Mouse (Mus musculus) telencephalon, adult 2 months (tissue): ENCODE measurements around the gene Ddx27.
"Not testable (repeated sequence)": the region's sequence is repeated elsewhere in the genome, so short reads cannot be mapped to it uniquely, and the experiment has no call there.

Source experiments
- DNase-seq: peaks from one replicate; pipeline ENCODE4 v3.0.0-alpha.2; 2011; ENCODE audit warnings: low read depth, low spot score

Gene Ddx27

GRCm38 (mm10) chr2:167014702-167015381, at the start of gene Ddx27:
Ddx27 (plus strand) TSS chr2:167015193.
- DNase-seq = peak; percentile 85

DNA sequence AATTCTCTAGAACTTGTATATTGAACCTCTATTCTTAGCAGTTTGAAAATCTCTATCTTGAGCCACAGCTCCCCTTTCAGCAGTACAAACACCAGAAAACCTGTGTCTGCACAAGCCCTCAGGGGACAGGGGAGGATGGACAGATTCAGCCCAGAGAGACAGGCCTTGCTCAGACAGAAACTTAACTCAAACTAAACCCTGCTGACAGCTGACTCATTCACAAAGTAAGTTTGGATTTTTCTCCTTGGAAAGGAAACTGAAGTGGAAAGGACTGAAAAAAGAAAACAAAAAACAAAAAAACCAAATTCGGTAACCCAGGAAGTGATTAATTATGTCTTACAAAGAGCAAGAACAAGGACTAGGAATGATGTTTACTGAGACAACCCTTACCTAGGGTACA, 41.8 kb upstream of the Ddx27 start:
- DNase-seq = no peak

DNA sequence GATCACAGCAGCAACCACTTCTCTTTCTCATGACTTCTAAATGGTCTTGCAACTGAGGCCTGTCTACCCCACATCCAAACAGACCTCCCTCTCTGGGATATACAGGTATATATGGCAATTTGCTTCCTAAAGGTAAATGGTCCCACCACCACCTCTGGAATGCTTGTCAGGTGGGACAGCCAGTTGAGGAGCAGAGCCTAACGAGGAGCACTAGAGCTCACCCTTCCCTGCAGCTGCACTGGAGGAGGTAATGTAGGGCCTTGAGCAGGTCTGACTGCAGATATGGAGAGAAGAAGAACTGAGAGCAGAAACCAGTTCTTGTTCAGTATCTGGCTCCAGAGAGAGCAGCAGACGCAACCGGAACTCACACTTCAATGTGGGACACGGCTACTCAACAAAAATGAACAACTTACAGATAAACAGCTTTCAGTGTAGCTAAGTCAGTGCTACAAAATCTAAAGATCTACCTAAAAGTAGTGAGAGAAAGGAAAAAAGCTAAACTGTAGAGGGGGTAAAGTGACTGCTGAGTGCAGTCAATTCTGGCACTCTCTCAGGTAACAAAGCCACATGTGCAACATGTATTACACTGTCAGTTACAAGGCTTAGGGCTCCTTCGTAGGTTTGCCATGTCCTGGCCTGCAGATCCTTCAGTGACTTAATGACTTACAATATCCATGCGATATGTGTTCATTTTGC, 40.7 kb upstream of the Ddx27 start:
- DNase-seq = no peak

GRCm38 (mm10) chr2:166976356-166976755, 38.6 kb upstream of the Ddx27 start:
- DNase-seq = no peak

DNA sequence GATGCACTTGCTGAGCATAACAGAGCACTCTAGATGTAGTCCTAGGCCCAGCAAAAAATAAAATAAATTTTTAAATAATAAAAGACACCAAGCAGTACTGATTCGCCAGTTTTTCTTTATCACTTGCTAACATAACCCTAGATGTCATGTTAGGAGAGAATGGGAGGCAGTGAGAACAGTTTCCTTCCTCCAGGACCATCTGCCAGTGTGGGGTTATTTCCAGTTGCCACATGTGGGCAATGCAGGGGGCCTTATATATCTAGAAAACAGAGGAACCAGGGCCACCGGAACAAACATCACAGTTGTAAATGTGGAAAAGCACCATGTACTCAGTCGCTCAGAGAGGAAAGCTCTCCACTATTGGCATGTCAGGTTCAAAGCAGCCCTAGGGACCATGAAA, 37.5 kb upstream of the Ddx27 start:
- no peak for DNase-seq

DNA sequence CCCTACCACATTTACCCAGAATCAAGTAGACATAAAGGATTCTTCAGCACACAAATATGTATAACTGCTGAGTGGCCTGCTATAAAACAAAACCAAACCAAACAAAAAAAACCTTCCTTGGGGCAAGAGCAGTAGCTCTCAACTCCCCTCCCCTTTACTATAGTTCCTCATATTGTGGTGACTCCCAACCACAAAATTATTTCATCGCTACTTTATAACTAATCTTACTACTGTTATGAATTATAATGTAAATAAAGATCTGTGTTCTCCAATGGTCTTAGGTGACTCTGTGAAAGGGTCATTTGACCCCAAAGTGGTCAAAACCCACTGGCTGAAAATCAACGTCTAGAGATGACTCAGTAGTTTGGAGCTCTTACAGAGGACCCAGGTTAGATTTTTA, 34.8 kb upstream of the Ddx27 start:
- DNase-seq = no peak

DNA sequence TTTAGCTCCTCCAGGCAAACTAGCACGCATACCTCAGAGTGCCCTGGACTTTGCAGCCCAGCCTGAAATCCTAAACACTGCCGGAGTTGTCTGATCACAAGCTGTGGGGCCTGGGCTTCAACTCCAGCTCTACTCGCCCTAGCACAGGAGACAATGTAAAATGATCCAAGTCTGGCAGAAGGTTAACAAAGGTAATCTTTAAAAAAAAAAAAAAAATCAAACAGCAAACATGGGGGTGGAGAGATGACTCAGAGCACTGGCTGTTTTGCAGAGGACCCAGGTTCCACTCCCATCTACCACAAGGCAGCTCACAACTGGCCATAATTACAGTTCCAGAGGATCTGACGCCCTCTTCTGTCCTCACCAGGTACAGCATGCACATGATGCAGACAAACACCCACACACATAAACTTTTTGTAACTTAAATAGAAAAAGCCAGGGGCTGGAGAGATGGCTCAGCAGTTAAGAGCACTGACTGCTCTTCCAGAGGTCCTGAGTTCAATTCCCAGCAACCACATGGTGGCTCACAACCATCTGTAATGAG, 31.6 kb upstream of the Ddx27 start:
- DNase-seq = no peak

DNA sequence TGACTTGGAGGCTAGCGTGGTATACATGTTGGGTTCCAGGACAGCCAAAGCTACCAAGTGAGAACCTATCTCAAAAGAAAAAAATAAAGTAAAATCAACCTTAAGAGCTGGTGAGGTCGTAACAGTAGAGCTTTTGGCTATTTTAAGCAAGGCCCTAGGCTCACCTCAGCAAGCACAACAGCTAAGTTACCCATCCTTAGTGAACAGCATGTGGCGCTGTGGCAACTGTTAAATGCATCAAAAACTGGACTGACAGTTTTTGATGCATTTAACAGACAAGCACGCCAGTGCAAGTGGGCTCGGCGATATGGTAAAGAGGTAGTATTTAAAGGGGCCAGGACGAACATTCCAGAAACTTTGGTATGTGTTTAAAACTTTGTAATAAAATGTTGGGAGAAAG, 24.1 kb upstream of the Ddx27 start:
- DNase-seq = no peak

GRCm38 (mm10) chr2:166991945-166992344, 23.0 kb upstream of the Ddx27 start:
- DNase-seq = no peak

- DNase-seq = no peak
Measured at GRCm38 (mm10) chr2:166995021-166995795, 19.8 kb upstream of the Ddx27 start.

- peak; percentile 96 for DNase-seq
Measured at GRCm38 (mm10) chr2:166995796-166996532, 19.0 kb upstream of the Ddx27 start, which contains the start of gene Stau1. Stau1 (minus strand) TSS chr2:166996299.

DNA sequence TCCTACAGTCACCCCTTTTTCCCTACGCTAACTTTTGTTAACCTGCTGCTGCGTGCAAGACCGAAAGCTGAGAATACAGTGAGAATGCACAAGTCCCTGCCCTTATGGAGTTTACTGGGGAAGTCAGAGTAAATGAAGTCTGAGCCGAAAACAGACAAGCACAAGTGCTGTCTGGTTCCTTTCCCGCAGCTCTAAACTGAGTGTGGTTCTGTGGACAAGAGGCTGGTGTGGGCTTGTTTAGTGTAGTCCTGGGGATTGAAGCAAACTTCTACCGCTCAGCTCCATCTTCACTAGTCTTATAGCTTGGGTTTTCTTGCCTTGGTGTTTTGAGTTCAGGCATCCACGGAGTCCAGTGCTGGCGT, 18.5 kb upstream of the Ddx27 start:
- no peak for DNase-seq

- no peak for DNase-seq
Measured at GRCm38 (mm10) chr2:167001486-167001885, 13.5 kb upstream of the Ddx27 start.

DNA sequence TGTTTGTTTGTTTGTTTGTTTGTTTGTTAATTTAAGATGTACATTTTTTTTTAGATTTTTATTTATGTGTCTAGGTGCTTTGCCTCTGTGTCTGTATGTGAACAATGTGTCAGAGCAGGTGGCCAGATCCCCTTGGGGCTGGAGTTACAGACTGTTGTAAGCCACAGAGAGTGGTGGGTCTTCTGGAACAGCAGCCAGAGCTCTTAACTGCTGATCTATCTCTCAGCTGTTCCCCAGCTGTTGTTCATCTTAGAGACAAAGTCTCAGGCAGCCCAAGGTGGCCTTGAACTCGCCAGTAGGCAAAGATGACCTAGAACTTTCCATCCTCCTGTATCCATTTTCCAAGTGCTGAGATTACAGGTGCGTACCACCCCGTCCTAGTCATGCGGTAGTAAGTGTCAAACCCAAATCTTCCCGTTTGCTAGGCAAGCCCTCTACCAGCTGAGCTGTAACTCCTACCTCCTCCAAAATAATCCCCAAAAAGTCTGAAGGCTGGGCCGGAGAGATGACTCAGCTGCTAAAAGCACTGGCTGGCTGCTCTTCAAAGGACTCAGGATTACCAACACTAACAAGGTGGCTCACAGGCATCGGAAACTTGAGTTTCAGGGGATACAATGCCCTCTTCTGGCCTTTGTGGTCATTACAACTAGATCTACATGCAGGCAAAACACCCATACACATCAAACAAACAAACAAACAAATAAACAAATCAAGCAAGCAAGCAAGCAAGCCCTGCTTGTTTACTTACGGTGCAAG, 10.7 kb upstream of the Ddx27 start:
- peak; percentile 84 for DNase-seq

- DNase-seq = no peak
Measured at GRCm38 (mm10) chr2:167006355-167006754, 8.6 kb upstream of the Ddx27 start.

DNA sequence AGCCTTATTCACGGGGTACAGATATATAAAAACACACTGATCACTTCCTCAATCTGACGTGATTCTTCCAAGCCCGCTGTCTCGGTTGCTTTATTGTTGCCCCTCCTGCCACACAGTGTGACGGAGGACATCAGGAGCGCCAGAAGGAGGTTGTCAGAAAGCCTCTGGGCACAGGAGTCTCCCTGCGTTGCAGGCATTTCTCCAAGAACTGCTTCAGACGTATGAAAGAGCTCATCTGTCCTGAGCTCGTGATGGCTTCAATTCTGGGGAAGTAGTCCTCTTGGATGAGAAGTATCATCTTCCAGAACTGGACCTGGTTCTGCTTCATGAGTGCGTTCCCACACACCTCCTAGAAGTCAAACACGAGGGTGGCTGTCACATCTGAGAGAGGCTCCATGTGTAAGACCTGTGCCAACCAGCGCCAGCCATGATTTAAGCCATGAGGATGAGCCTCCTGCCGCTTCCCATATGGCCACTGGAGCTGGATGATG, 7.9 kb upstream of the Ddx27 start:
- no peak for DNase-seq

GRCm38 (mm10) chr2:167007565-167007964, 7.4 kb upstream of the Ddx27 start:
- DNase-seq = not testable (repeated sequence)

GRCm38 (mm10) chr2:167009483-167009882, 5.5 kb upstream of the Ddx27 start:
- DNase-seq = no peak

GRCm38 (mm10) chr2:167010546-167010945, 4.4 kb upstream of the Ddx27 start:
- peak; percentile 36 for DNase-seq

- no peak for DNase-seq
Measured at GRCm38 (mm10) chr2:167015382-167015718, 357 bp downstream of the Ddx27 start.

- DNase-seq = no peak
Measured at GRCm38 (mm10) chr2:167019396-167019795, 4.4 kb downstream of the Ddx27 start.
